8 mouse cellular contexts compared by ENCODE assay signal in genomic region chr17:24494627-24495335, GRCm38 (mm10). TPM values are rescaled to one million over a fixed set of nuclear protein-coding genes. Genes with fewer than 3 reads are reported as not detected.
DNase-seq lines count a peak whose midpoint lies in the region; ATAC-seq and TF ChIP-seq lines count a peak whose summit lies in the region.
"Had no signal": no experiment of that assay in that cellular context is flagged by ENCODE, and none has a peak within 500 bp of the region (broad histone marks: within the 10 kb centered on the region; RNA-seq: fewer than 3 reads in every experiment).

No protein-coding gene starts in this region.

- ATAC-seq in intestine, embryonic 14.5 days (replicated peaks; ENCODE audit: low FRiP score, low TSS enrichment, low read depth): no peak
- ATAC-seq in intestine, embryonic 15.5 days: no peak
- ATAC-seq in granulocyte monocyte progenitor cell, adult 5-6 weeks (replicated peaks; ENCODE audit: poor library complexity, severe bottlenecking): peak; percentile 58
- ATAC-seq in liver, postnatal 0 days: no peak

- peaks cover 5% of the 10 kb centered on the region; the same call in 1 of the 2 replicates for H3K27me3 ChIP-seq in intestine, embryonic 14.5 days (replicated peaks; ENCODE audit: control insufficient read depth, insufficient read depth, low read length)
- H3K27me3 ChIP-seq in intestine, embryonic 15.5 days (replicated peaks): peaks cover 8% of the 10 kb centered on the region; the same call in 1 of the 2 replicates
- no peaks in the 10 kb centered on the region for H3K27me3 ChIP-seq in ES-Bruce4 (ENCODE audit: control insufficient read depth, insufficient read depth, low read length, poor library complexity, severe bottlenecking)
- peaks cover 10% of the 10 kb centered on the region for H3K27me3 ChIP-seq in liver, postnatal 0 days (ENCODE audit: insufficient read depth, low read length)
- H3K27me3 ChIP-seq in splenic B cell, adult 2 months (ENCODE audit: control insufficient read depth, insufficient read depth, low read length, poor library complexity, severe bottlenecking): no peaks in the 10 kb centered on the region

- H3K4me2 ChIP-seq in intestine, embryonic 14.5 days (ENCODE audit: low read length): no peak overlapping the region
- H3K4me2 ChIP-seq in intestine, embryonic 15.5 days (replicated peaks): no peak overlapping the region
- H3K4me2 ChIP-seq in liver, postnatal 0 days (ENCODE audit: low read depth, low read length): no peak overlapping the region

- H3K4me1 ChIP-seq in intestine, embryonic 14.5 days (replicated peaks; ENCODE audit: control insufficient read depth, insufficient read depth, low read length): no peaks in the 10 kb centered on the region
- no peaks in the 10 kb centered on the region for H3K4me1 ChIP-seq in intestine, embryonic 15.5 days (replicated peaks)
- no peaks in the 10 kb centered on the region for H3K4me1 ChIP-seq in ES-Bruce4 (ENCODE audit: control insufficient read depth, insufficient read depth, low read length)
- no peaks in the 10 kb centered on the region for H3K4me1 ChIP-seq in liver, postnatal 0 days (ENCODE audit: insufficient read depth)

- no peak for TF ChIP-seq EP300 in ES-Bruce4 (IDR thresholded peaks at IDR 0.05; ENCODE audit: insufficient read depth, low read depth, low read length)
- no peak for TF ChIP-seq EP300 in liver, postnatal 0 days (IDR thresholded peaks at IDR 0.05; ENCODE audit: low read depth)

- peak; percentile 57 for TF ChIP-seq CTCF in ES-Bruce4 (IDR thresholded peaks at IDR 0.05; ENCODE audit: low read depth, low read length)
- peak; percentile 45; the same call in 1 of the 2 replicates for TF ChIP-seq CTCF in brain, embryonic 14.5 days (IDR thresholded peaks at IDR 0.05; ENCODE audit: borderline replicate concordance, extremely low read depth, insufficient read depth, insufficient read length)
- TF ChIP-seq CTCF in liver, postnatal 0 days (IDR thresholded peaks at IDR 0.05; ENCODE audit: low read depth): peak; percentile 77

- H3K27ac ChIP-seq in intestine, embryonic 14.5 days (ENCODE audit: low read depth): no peak overlapping the region
- no peak overlapping the region for H3K27ac ChIP-seq in intestine, embryonic 15.5 days
- H3K27ac ChIP-seq in ES-Bruce4 (ENCODE audit: insufficient read depth, low read length): no peak overlapping the region
- no peak overlapping the region for H3K27ac ChIP-seq in liver, postnatal 0 days (ENCODE audit: low read depth)
- H3K27ac ChIP-seq: macrophage had no signal

- H3K4me3 ChIP-seq in intestine, embryonic 14.5 days (ENCODE audit: low read depth, low read length): no peak overlapping the region
- no peak overlapping the region for H3K4me3 ChIP-seq in intestine, embryonic 15.5 days (replicated peaks)
- H3K4me3 ChIP-seq in ES-Bruce4 (ENCODE audit: low read depth, low read length): no peak overlapping the region
- H3K4me3 ChIP-seq in liver, postnatal 0 days (ENCODE audit: low read depth, low read length): no peak overlapping the region

- 41% methylated on average over 2 of the region's 2 CpGs for WGBS in intestine, embryonic 14.5 days
- 49% methylated on average over 2 of the region's 2 CpGs for WGBS in intestine, embryonic 15.5 days
- WGBS in liver, postnatal 0 days (ENCODE audit: insufficient replicate concordance): 43% methylated on average over 2 of the region's 2 CpGs

- TF ChIP-seq POLR2A in ES-Bruce4 (IDR thresholded peaks at IDR 0.05; ENCODE audit: insufficient read depth, low read length): no peak
- TF ChIP-seq POLR2A in brain, embryonic 14.5 days (IDR thresholded peaks at IDR 0.05; ENCODE audit: borderline replicate concordance, extremely low read depth, insufficient read depth, insufficient read length, poor library complexity, severe bottlenecking): no peak

- DNase-seq in intestine, embryonic 14.5 days (ENCODE audit: low spot score): peak; percentile 73
- DNase-seq in brain, embryonic 14.5 days (ENCODE audit: low read depth): peak; percentile 66
- DNase-seq in liver, postnatal 0 days: peak; percentile 63
- peak; percentile 76 for DNase-seq in splenic B cell, adult 2 months (ENCODE audit: low read depth, low spot score)

- H3K9ac ChIP-seq in intestine, embryonic 14.5 days (ENCODE audit: low read length): no peak overlapping the region
- H3K9ac ChIP-seq in intestine, embryonic 15.5 days: no peak overlapping the region
- H3K9ac ChIP-seq in ES-Bruce4 (ENCODE audit: low read depth, poor library complexity, severe bottlenecking): no peak overlapping the region
- H3K9ac ChIP-seq in liver, postnatal 0 days (replicated peaks): no peak overlapping the region

- H3K36me3 ChIP-seq in intestine, embryonic 14.5 days (ENCODE audit: control insufficient read depth, insufficient read depth, low read length): no peaks in the 10 kb centered on the region
- H3K36me3 ChIP-seq in intestine, embryonic 15.5 days: no peaks in the 10 kb centered on the region
- H3K36me3 ChIP-seq in ES-Bruce4 (ENCODE audit: control insufficient read depth, insufficient read depth, low read length, poor library complexity, severe bottlenecking): no peaks in the 10 kb centered on the region
- H3K36me3 ChIP-seq in liver, postnatal 0 days (replicated peaks; ENCODE audit: insufficient read depth, low read length): no peaks in the 10 kb centered on the region
- no peaks in the 10 kb centered on the region for H3K36me3 ChIP-seq in splenic B cell, adult 2 months (ENCODE audit: control insufficient read depth, insufficient read depth, low read length, poor library complexity, severe bottlenecking)

- H3K9me3 ChIP-seq in intestine, embryonic 14.5 days (ENCODE audit: control insufficient read depth, low read length): no peaks in the 10 kb centered on the region
- no peaks in the 10 kb centered on the region for H3K9me3 ChIP-seq in intestine, embryonic 15.5 days
- H3K9me3 ChIP-seq in ES-Bruce4 (replicated peaks; ENCODE audit: control insufficient read depth, insufficient read depth, low read length, poor library complexity, severe bottlenecking): no peaks in the 10 kb centered on the region
- no peaks in the 10 kb centered on the region for H3K9me3 ChIP-seq in liver, postnatal 0 days (ENCODE audit: low read length)

RNA-seq across cellular contexts. Expression of gene Caskin1, which starts 6.4 kb away (rescaled TPM):
- 2.1 and 2.8 TPM in 2 replicates for polyA plus RNA-seq in intestine, embryonic 14.5 days (2014; fragmentation: Nextera tagmentation; extraction: Ambion mirVana)
- 1.5 and 1.8 TPM in 2 replicates for polyA plus RNA-seq in intestine, embryonic 15.5 days (2015; fragmentation: Nextera tagmentation; extraction: Ambion mirVana)
- polyA plus RNA-seq in ES-Bruce4 (2011; ENCODE audit: insufficient read depth, insufficient read length, low read depth, missing spikeins): 1.7 and 3.3 TPM in 2 replicates
- polyA plus RNA-seq in brain, embryonic 14.5 days (2012; rRNA removed): 91.5 and 142 TPM in 2 replicates
- total RNA-seq in granulocyte monocyte progenitor cell, adult 5-6 weeks (2014; fragmentation: Nextera tagmentation): not detected in 2 replicates
- total RNA-seq in granulocyte monocyte progenitor cell, adult 5-6 weeks (2017): not detected in 2 replicates
- not detected in 2 replicates for polyA plus RNA-seq in liver, postnatal 0 days (2015; fragmentation: Nextera tagmentation; extraction: Ambion mirVana)
- polyA plus RNA-seq: macrophage had no signal

RNA-seq across cellular contexts. Expression of gene Mlst8, which starts 15.9 kb away (rescaled TPM):
- 32.3 and 32.7 TPM in 2 replicates for polyA plus RNA-seq in intestine, embryonic 14.5 days (2014; fragmentation: Nextera tagmentation; extraction: Ambion mirVana)
- polyA plus RNA-seq in intestine, embryonic 15.5 days (2015; fragmentation: Nextera tagmentation; extraction: Ambion mirVana): 25.2 and 27.3 TPM in 2 replicates
- polyA plus RNA-seq in ES-Bruce4 (2011; ENCODE audit: insufficient read depth, insufficient read length, low read depth, missing spikeins): 20.4 and 22.8 TPM in 2 replicates
- 47.1 and 53.7 TPM in 2 replicates for polyA plus RNA-seq in brain, embryonic 14.5 days (2012; rRNA removed)
- total RNA-seq in granulocyte monocyte progenitor cell, adult 5-6 weeks (2014; fragmentation: Nextera tagmentation): 21.2 and 21.6 TPM in 2 replicates
- total RNA-seq in granulocyte monocyte progenitor cell, adult 5-6 weeks (2017): 21.8 and 27.8 TPM in 2 replicates
- polyA plus RNA-seq in liver, postnatal 0 days (2015; fragmentation: Nextera tagmentation; extraction: Ambion mirVana): 6.2 and 8.1 TPM in 2 replicates

RNA-seq across cellular contexts. Expression of gene Bricd5, which starts 21.1 kb away (rescaled TPM):
- polyA plus RNA-seq in intestine, embryonic 14.5 days (2014; fragmentation: Nextera tagmentation; extraction: Ambion mirVana): 0.50 and 0.53 TPM in 2 replicates
- 0.40 and 0.68 TPM in 2 replicates for polyA plus RNA-seq in intestine, embryonic 15.5 days (2015; fragmentation: Nextera tagmentation; extraction: Ambion mirVana)
- polyA plus RNA-seq in ES-Bruce4 (2011; ENCODE audit: insufficient read depth, insufficient read length, low read depth, missing spikeins): not detected in 2 replicates
- polyA plus RNA-seq in brain, embryonic 14.5 days (2012; rRNA removed): 0.48 and 0.77 TPM in 2 replicates
- 2.2 TPM in 1 of 2 replicates, not detected in the other for total RNA-seq in granulocyte monocyte progenitor cell, adult 5-6 weeks (2014; fragmentation: Nextera tagmentation)
- total RNA-seq in granulocyte monocyte progenitor cell, adult 5-6 weeks (2017): 0.22 TPM in 1 of 2 replicates, not detected in the other
- polyA plus RNA-seq in liver, postnatal 0 days (2015; fragmentation: Nextera tagmentation; extraction: Ambion mirVana): not detected in 2 replicates
- polyA plus RNA-seq: macrophage had no signal

RNA-seq across cellular contexts. Expression of gene Pgp, which starts 24.6 kb away (rescaled TPM):
- polyA plus RNA-seq in intestine, embryonic 14.5 days (2014; fragmentation: Nextera tagmentation; extraction: Ambion mirVana): 73.1 and 81.0 TPM in 2 replicates
- polyA plus RNA-seq in intestine, embryonic 15.5 days (2015; fragmentation: Nextera tagmentation; extraction: Ambion mirVana): 79.9 and 80.6 TPM in 2 replicates
- polyA plus RNA-seq in ES-Bruce4 (2011; ENCODE audit: insufficient read depth, insufficient read length, low read depth, missing spikeins): 15.4 and 16.4 TPM in 2 replicates
- polyA plus RNA-seq in brain, embryonic 14.5 days (2012; rRNA removed): 49.6 and 52.2 TPM in 2 replicates
- 22.9 and 25.4 TPM in 2 replicates for total RNA-seq in granulocyte monocyte progenitor cell, adult 5-6 weeks (2014; fragmentation: Nextera tagmentation)
- 11.6 and 15.2 TPM in 2 replicates for total RNA-seq in granulocyte monocyte progenitor cell, adult 5-6 weeks (2017)
- polyA plus RNA-seq in liver, postnatal 0 days (2015; fragmentation: Nextera tagmentation; extraction: Ambion mirVana): 35.6 and 40.9 TPM in 2 replicates

RNA-seq across cellular contexts. Expression of gene E4f1, which starts 24.7 kb away (rescaled TPM):
- 23.2 and 23.8 TPM in 2 replicates for polyA plus RNA-seq in intestine, embryonic 14.5 days (2014; fragmentation: Nextera tagmentation; extraction: Ambion mirVana)
- polyA plus RNA-seq in intestine, embryonic 15.5 days (2015; fragmentation: Nextera tagmentation; extraction: Ambion mirVana): 23.0 and 29.3 TPM in 2 replicates
- polyA plus RNA-seq in ES-Bruce4 (2011; ENCODE audit: insufficient read depth, insufficient read length, low read depth, missing spikeins): 13.0 and 15.3 TPM in 2 replicates
- 89.5 and 99.5 TPM in 2 replicates for polyA plus RNA-seq in brain, embryonic 14.5 days (2012; rRNA removed)
- total RNA-seq in granulocyte monocyte progenitor cell, adult 5-6 weeks (2014; fragmentation: Nextera tagmentation): 20.6 and 45.1 TPM in 2 replicates
- 9.5 and 21.7 TPM in 2 replicates for total RNA-seq in granulocyte monocyte progenitor cell, adult 5-6 weeks (2017)
- polyA plus RNA-seq in liver, postnatal 0 days (2015; fragmentation: Nextera tagmentation; extraction: Ambion mirVana): 4.5 and 6.4 TPM in 2 replicates

Comparison
In these comparisons a context has a peak if more than half of its experiments do, and no peak if none do; other contexts are left out.
1. RNA of gene Caskin1, which starts 6.4 kb away (polyA plus RNA-seq): 91.5 to 142 TPM in brain, embryonic 14.5 days; 2.1 to 2.8 TPM in intestine, embryonic 14.5 days, 1.5 to 1.8 TPM in intestine, embryonic 15.5 days, 1.7 to 3.3 TPM in ES-Bruce4 and not detected in liver, postnatal 0 days; every median in the first group is over 10 times any median in the second.
2. Peak in every context shown above with its lines, with median percentiles within 50 percentile points of each other: DNase-seq and CTCF ChIP-seq.